Mouse (Mus musculus): ENCODE measurements around the gene Tspan5. TPM values are rescaled to one million over a fixed set of nuclear protein-coding genes. Genes with fewer than 3 reads are reported as not detected.

Gene Tspan5
- polyA plus RNA-seq, 1 experiment: 22.2 TPM

DNA sequence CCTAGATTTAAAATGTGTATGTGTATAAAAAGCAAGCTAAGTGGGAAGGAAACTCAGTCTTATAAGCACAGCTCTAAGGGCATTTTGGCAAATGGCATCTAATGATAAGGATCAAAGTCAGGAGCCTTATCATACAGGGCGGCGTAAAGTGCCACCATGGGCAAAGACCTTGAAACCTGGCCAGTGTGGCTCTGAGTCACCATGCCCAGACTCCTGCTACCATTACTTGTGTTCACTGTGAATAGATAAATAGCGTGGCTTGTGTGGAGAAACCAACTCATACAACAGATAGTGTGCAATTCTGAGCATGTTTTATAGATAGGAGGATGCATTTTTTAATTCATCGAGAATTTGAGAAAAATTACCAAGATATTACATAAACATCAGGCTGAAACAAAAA is 30.0 kb upstream of the Tspan5 start:
- H3K4me1 ChIP-seq (ENCODE audit: control insufficient read depth, insufficient read depth, low read length): no peaks in the 10 kb centered on the region
- H3K9me3 ChIP-seq (replicated peaks; ENCODE audit: control insufficient read depth, insufficient read depth, low read length, poor library complexity, severe bottlenecking): no peaks in the 10 kb centered on the region
- H3K4me3 ChIP-seq (ENCODE audit: low read depth, low read length): no peak overlapping the region
- no peaks in the 10 kb centered on the region for H3K27me3 ChIP-seq (ENCODE audit: control insufficient read depth, insufficient read depth, low read length, poor library complexity, severe bottlenecking)
- TF ChIP-seq EP300 (IDR thresholded peaks at IDR 0.05; ENCODE audit: insufficient read depth, low read depth, low read length) (no peak), POLR2A (IDR thresholded peaks at IDR 0.05; ENCODE audit: insufficient read depth, low read length) (no peak), CTCF (IDR thresholded peaks at IDR 0.05; ENCODE audit: low read depth, low read length) (no peak)
- H3K36me3 ChIP-seq (ENCODE audit: control insufficient read depth, insufficient read depth, low read length, poor library complexity, severe bottlenecking): no peaks in the 10 kb centered on the region
- H3K9ac ChIP-seq (ENCODE audit: low read depth, poor library complexity, severe bottlenecking): no peak overlapping the region
- H3K27ac ChIP-seq (ENCODE audit: insufficient read depth, low read length): no peak overlapping the region

DNA sequence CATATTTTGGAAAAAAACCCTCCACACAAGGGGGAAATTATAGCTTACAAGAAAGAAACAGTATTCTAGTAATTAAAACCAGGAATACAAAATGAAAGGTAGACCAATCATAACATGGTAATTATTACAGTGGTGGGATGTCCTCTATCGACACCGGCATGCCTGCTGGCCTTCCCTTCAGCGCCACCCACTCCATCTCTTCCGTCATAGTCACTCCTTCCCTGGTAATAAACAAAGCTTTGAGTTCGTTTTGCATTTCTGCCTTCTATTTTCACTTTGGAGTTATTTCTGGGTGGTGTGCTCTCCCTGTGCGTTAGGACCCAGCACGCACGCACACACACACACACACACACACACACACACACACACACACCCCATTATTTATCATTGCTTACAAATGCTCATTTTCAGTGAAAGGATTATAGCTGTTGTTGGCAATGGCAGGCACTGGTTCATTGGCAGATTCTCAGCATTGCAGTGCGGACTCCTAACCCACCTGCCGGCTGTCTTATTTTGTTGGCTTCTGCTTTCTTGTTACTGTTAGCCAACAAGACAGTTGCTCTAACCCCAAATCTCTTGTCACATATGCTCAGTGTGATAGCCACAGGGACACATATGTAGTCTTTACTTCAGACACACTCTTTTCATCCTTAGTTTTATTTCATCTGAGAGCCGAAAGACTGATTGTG is 29.4 kb upstream of the Tspan5 start:
- Histone ChIP-seq H3K27me3 (ENCODE audit: control insufficient read depth, insufficient read depth, low read length, poor library complexity, severe bottlenecking) (no peaks in the 10 kb centered on the region), H3K4me1 (ENCODE audit: control insufficient read depth, insufficient read depth, low read length) (no peaks in the 10 kb centered on the region), H3K27ac (ENCODE audit: insufficient read depth, low read length) (no peak overlapping the region), H3K4me3 (ENCODE audit: low read depth, low read length) (no peak overlapping the region), H3K36me3 (ENCODE audit: control insufficient read depth, insufficient read depth, low read length, poor library complexity, severe bottlenecking) (no peaks in the 10 kb centered on the region), H3K9me3 (replicated peaks; ENCODE audit: control insufficient read depth, insufficient read depth, low read length, poor library complexity, severe bottlenecking) (no peaks in the 10 kb centered on the region), H3K9ac (ENCODE audit: low read depth, poor library complexity, severe bottlenecking) (no peak overlapping the region)
- TF ChIP-seq EP300 (IDR thresholded peaks at IDR 0.05; ENCODE audit: insufficient read depth, low read depth, low read length) (no peak), CTCF (IDR thresholded peaks at IDR 0.05; ENCODE audit: low read depth, low read length) (no peak)

DNA sequence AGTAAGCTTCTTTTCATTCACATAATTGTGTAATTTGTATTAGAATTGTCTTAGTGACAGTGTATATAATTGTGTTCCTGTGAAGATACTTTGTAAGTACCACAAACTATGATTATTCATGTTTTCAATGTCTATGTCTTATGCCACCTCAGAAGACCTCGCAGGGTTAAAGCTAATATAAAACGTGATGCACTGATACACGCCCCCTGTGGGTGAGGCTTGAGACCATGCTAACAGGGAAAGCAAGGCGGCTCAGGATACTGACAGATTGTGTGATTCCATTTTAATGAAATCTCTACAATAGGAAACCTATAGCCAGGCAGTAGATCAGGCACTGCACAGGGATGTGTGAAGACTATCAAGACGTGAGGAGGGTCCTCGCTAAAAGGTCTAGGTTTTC is 28.9 kb upstream of the Tspan5 start:
- H3K27me3 ChIP-seq (ENCODE audit: control insufficient read depth, insufficient read depth, low read length, poor library complexity, severe bottlenecking): no peaks in the 10 kb centered on the region
- no peak overlapping the region for H3K9ac ChIP-seq (ENCODE audit: low read depth, poor library complexity, severe bottlenecking)
- TF ChIP-seq EP300 (IDR thresholded peaks at IDR 0.05; ENCODE audit: insufficient read depth, low read depth, low read length) (no peak), CTCF (IDR thresholded peaks at IDR 0.05; ENCODE audit: low read depth, low read length) (peak; percentile 4), POLR2A (IDR thresholded peaks at IDR 0.05; ENCODE audit: insufficient read depth, low read length) (no peak)
- H3K27ac ChIP-seq (ENCODE audit: insufficient read depth, low read length): no peak overlapping the region
- H3K36me3 ChIP-seq (ENCODE audit: control insufficient read depth, insufficient read depth, low read length, poor library complexity, severe bottlenecking): no peaks in the 10 kb centered on the region
- H3K9me3 ChIP-seq (replicated peaks; ENCODE audit: control insufficient read depth, insufficient read depth, low read length, poor library complexity, severe bottlenecking): no peaks in the 10 kb centered on the region
- no peaks in the 10 kb centered on the region for H3K4me1 ChIP-seq (ENCODE audit: control insufficient read depth, insufficient read depth, low read length)
- H3K4me3 ChIP-seq (ENCODE audit: low read depth, low read length): no peak overlapping the region

DNA sequence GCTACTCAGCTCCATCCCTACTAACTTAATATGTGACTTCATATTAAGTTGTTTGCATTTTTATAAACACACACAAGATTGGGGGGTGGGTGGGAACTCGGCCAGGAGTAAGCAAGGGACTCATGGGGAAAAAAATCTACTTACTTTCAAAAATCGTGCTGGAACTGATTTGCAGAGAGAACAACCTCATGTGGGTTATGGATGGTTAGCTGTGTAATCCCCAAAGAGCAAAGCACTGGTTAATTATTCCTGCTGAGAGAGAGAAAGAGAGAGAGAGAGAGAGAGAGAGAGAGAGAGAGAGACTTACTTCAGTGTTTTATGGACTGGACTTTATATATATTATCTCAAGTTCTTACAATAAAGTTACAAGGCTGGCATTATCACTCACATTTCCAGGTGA is 27.2 kb upstream of the Tspan5 start:
- H3K36me3 ChIP-seq (ENCODE audit: control insufficient read depth, insufficient read depth, low read length, poor library complexity, severe bottlenecking): no peaks in the 10 kb centered on the region
- no peaks in the 10 kb centered on the region for H3K4me1 ChIP-seq (ENCODE audit: control insufficient read depth, insufficient read depth, low read length)
- no peaks in the 10 kb centered on the region for H3K27me3 ChIP-seq (ENCODE audit: control insufficient read depth, insufficient read depth, low read length, poor library complexity, severe bottlenecking)
- TF ChIP-seq EP300 (IDR thresholded peaks at IDR 0.05; ENCODE audit: insufficient read depth, low read depth, low read length): no peak
- TF ChIP-seq CTCF (IDR thresholded peaks at IDR 0.05; ENCODE audit: low read depth, low read length): no peak
- no peak for TF ChIP-seq POLR2A (IDR thresholded peaks at IDR 0.05; ENCODE audit: insufficient read depth, low read length)
- H3K9ac ChIP-seq (ENCODE audit: low read depth, poor library complexity, severe bottlenecking): no peak overlapping the region
- no peaks in the 10 kb centered on the region for H3K9me3 ChIP-seq (replicated peaks; ENCODE audit: control insufficient read depth, insufficient read depth, low read length, poor library complexity, severe bottlenecking)
- H3K27ac ChIP-seq (ENCODE audit: insufficient read depth, low read length): no peak overlapping the region
- no peak overlapping the region for H3K4me3 ChIP-seq (ENCODE audit: low read depth, low read length)

DNA sequence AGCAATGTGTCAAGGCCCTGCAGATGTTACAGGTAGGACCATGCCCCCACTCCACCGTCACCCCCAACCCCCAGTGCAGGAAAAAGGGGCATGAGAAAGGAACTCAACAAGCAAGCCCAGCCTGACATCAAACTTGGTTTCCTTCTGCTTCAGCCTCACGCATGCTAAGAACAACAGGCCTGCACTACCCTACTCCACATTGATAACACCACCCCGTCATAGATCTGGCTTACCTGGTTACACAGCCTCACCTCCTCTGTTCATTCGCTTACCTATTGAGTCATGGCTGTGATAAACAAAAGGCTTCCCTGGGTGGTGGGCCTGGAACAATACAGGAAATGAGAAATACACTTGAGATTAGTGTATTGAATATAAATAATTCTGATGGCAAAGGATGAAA is 26.8 kb upstream of the Tspan5 start:
- Histone ChIP-seq H3K4me1 (ENCODE audit: control insufficient read depth, insufficient read depth, low read length) (no peaks in the 10 kb centered on the region), H3K4me3 (ENCODE audit: low read depth, low read length) (no peak overlapping the region), H3K9me3 (replicated peaks; ENCODE audit: control insufficient read depth, insufficient read depth, low read length, poor library complexity, severe bottlenecking) (no peaks in the 10 kb centered on the region), H3K36me3 (ENCODE audit: control insufficient read depth, insufficient read depth, low read length, poor library complexity, severe bottlenecking) (no peaks in the 10 kb centered on the region), H3K27ac (ENCODE audit: insufficient read depth, low read length) (no peak overlapping the region), H3K9ac (ENCODE audit: low read depth, poor library complexity, severe bottlenecking) (no peak overlapping the region), H3K27me3 (ENCODE audit: control insufficient read depth, insufficient read depth, low read length, poor library complexity, severe bottlenecking) (no peaks in the 10 kb centered on the region)
- TF ChIP-seq POLR2A (IDR thresholded peaks at IDR 0.05; ENCODE audit: insufficient read depth, low read length) (no peak), EP300 (IDR thresholded peaks at IDR 0.05; ENCODE audit: insufficient read depth, low read depth, low read length) (no peak), CTCF (IDR thresholded peaks at IDR 0.05; ENCODE audit: low read depth, low read length) (no peak)

DNA sequence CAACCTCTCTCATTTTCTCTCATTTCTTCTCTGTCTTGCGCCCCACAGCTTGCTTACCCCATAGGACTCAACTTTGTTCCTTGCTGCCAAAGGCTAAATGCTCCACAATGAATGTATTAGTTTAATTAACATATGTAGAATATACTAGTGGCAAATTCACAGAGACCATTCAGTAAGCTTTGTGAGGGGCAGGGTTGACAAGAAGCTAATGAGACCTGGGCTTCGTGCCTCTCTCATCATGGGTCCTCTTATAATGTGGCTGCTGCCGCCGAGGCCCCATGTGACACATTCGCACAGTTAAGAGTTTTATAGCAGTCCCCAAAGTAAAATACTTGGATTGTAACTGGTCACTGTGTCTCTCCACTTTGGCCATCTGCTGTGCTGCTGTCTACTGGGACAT is 25.0 kb upstream of the Tspan5 start:
- H3K27me3 ChIP-seq (ENCODE audit: control insufficient read depth, insufficient read depth, low read length, poor library complexity, severe bottlenecking): no peaks in the 10 kb centered on the region
- H3K9me3 ChIP-seq (replicated peaks; ENCODE audit: control insufficient read depth, insufficient read depth, low read length, poor library complexity, severe bottlenecking): no peaks in the 10 kb centered on the region
- TF ChIP-seq CTCF (IDR thresholded peaks at IDR 0.05; ENCODE audit: low read depth, low read length) (no peak), POLR2A (IDR thresholded peaks at IDR 0.05; ENCODE audit: insufficient read depth, low read length) (no peak), EP300 (IDR thresholded peaks at IDR 0.05; ENCODE audit: insufficient read depth, low read depth, low read length) (no peak)
- no peak overlapping the region for H3K4me3 ChIP-seq (ENCODE audit: low read depth, low read length)
- H3K36me3 ChIP-seq (ENCODE audit: control insufficient read depth, insufficient read depth, low read length, poor library complexity, severe bottlenecking): no peaks in the 10 kb centered on the region
- no peak overlapping the region for H3K27ac ChIP-seq (ENCODE audit: insufficient read depth, low read length)
- no peak overlapping the region for H3K9ac ChIP-seq (ENCODE audit: low read depth, poor library complexity, severe bottlenecking)
- no peaks in the 10 kb centered on the region for H3K4me1 ChIP-seq (ENCODE audit: control insufficient read depth, insufficient read depth, low read length)

All from ES-Bruce4 (cell line).